Mouse (Mus musculus) midbrain, embryonic 14.5 days (tissue): ENCODE data around the gene Ppp1r1c. TPM values are rescaled to one million over a fixed set of nuclear protein-coding genes. Genes with fewer than 3 reads are reported as not detected.
"Not testable (repeated sequence)": the region's sequence is repeated elsewhere in the genome, so short reads cannot be mapped to it uniquely, and the experiment has no call there.

Experiments used
- ATAC-seq: fragments of 200-750 bp; cut with Nextera tagmentation; 2 replicates; pipeline ENCODE4 v1.8.0; 2017; ENCODE audit warnings: moderate number of reproducible peaks, moderate library complexity; ENCODE audit not compliant: low FRiP score, low TSS enrichment
- DNase-seq: peaks from one replicate; pipeline ENCODE4 v3.0.0-alpha.2; 2015
- H3K27ac ChIP-seq: fragments of 300-500 bp; sonication (generic); replicated peaks from 2 replicates; pipeline ENCODE4 v1.5.1; 2014; ENCODE audit warnings: mild to moderate bottlenecking, low read depth, low read length, moderate library complexity
- H3K27me3 ChIP-seq: fragments of 300-500 bp; sonication (generic); 2 replicates; pipeline ENCODE4 v1.6.1; 2014; ENCODE audit warnings: low read length, control low read depth, mixed read lengths; ENCODE audit not compliant: control insufficient read depth, insufficient read depth
- H3K36me3 ChIP-seq: fragments of 300-500 bp; sonication (generic); 2 replicates; pipeline ENCODE4 v1.6.1; 2014; ENCODE audit warnings: low read length, control low read depth; ENCODE audit not compliant: control insufficient read depth, insufficient read depth
- H3K4me1 ChIP-seq: fragments of 300-500 bp; sonication (generic); 2 replicates; pipeline ENCODE4 v1.6.1; 2014; ENCODE audit warnings: mild to moderate bottlenecking, antibody characterized with exemption, low read length, control low read depth; ENCODE audit not compliant: control insufficient read depth, insufficient read depth
- H3K4me2 ChIP-seq: fragments of 300-500 bp; sonication (generic); 2 replicates; pipeline ENCODE4 v1.6.1; 2014; ENCODE audit warnings: mild to moderate bottlenecking, low read length, moderate library complexity
- H3K4me3 ChIP-seq: fragments of 300-500 bp; sonication (generic); replicated peaks from 2 replicates; pipeline ENCODE4 v1.5.1; 2014; ENCODE audit warnings: low read depth, low read length
- H3K9ac ChIP-seq: fragments of 300-500 bp; sonication (generic); replicated peaks from 2 replicates; pipeline ENCODE4 v1.6.1; 2014; ENCODE audit warnings: mild to moderate bottlenecking, low read length, moderate library complexity
- H3K9me3 ChIP-seq: fragments of 300-500 bp; sonication (generic); 2 replicates; pipeline ENCODE4 v1.6.1; 2016; ENCODE audit warnings: low read length, control low read depth, mixed read lengths; ENCODE audit not compliant: control insufficient read depth
- WGBS: fragments of 180-500 bp; shearing (Covaris S2); extraction: QIAGEN DNeasy Blood & Tissue Kit; methylation state at CpG from one replicate; pipeline ENCODE4 v1.1.7; 2014; 5-methylcytosine and 5-hydroxymethylcytosine counted together
- polyA plus RNA-seq: library from polyadenylated mRNA; unstranded; fragments of >200 nt; fragmentation: Nextera tagmentation; extraction: Ambion mirVana; gene quantifications from 2 replicates; pipeline ENCODE4 v1.2.1, GENCODE M21; 2014

Gene Ppp1r1c
- polyA plus RNA-seq, 1 experiment from 2014 or later = 4.5 TPM

- Histone ChIP-seq H3K27me3 (no peaks in the 10 kb centered on the region), H3K9ac (no peak overlapping the region), H3K27ac (no peak overlapping the region), H3K4me1 (no peaks in the 10 kb centered on the region), H3K4me2 (no peak overlapping the region), H3K4me3 (no peak overlapping the region), H3K36me3 (no peaks in the 10 kb centered on the region), H3K9me3 (no peaks in the 10 kb centered on the region)
- ATAC-seq (no peak), DNase-seq (no peak)
- WGBS = 93% methylated on average over 2 of the region's 2 CpGs
Observed at GRCm38 (mm10) chr2:79793186-79793585, 85.6 kb downstream of the Ppp1r1c start.

- 75% methylated on average over 2 of the region's 2 CpGs for WGBS
- H3K27me3 ChIP-seq = no peaks in the 10 kb centered on the region
- H3K27ac ChIP-seq = no peak overlapping the region
- no peaks in the 10 kb centered on the region for H3K36me3 ChIP-seq
- no peak for DNase-seq
- no peak for ATAC-seq
- no peak overlapping the region for H3K4me3 ChIP-seq
- no peaks in the 10 kb centered on the region for H3K4me1 ChIP-seq
- H3K4me2 ChIP-seq = no peak overlapping the region
- H3K9me3 ChIP-seq = no peaks in the 10 kb centered on the region
- H3K9ac ChIP-seq = no peak overlapping the region
Observed at GRCm38 (mm10) chr2:79797444-79797843, 89.9 kb downstream of the Ppp1r1c start.

GRCm38 (mm10) chr2:79798627-79799026 lies 91.0 kb downstream of the Ppp1r1c start:
- WGBS = 40% methylated on average over 7 of the region's 7 CpGs
- Histone ChIP-seq H3K9me3 (no peaks in the 10 kb centered on the region), H3K27me3 (no peaks in the 10 kb centered on the region), H3K4me2 (no peak overlapping the region), H3K27ac (no peak overlapping the region), H3K9ac (no peak overlapping the region), H3K4me1 (no peaks in the 10 kb centered on the region), H3K36me3 (no peaks in the 10 kb centered on the region), H3K4me3 (no peak overlapping the region)
- DNase-seq = no peak
- ATAC-seq = no peak

GRCm38 (mm10) chr2:79815708-79816484 lies 108.3 kb downstream of the Ppp1r1c start:
- H3K4me3 ChIP-seq = no peak overlapping the region
- H3K9ac ChIP-seq = no peak overlapping the region
- no peaks in the 10 kb centered on the region for H3K4me1 ChIP-seq
- no peaks in the 10 kb centered on the region for H3K9me3 ChIP-seq
- DNase-seq (no peak), ATAC-seq (no peak)
- no peak overlapping the region for H3K27ac ChIP-seq
- WGBS = 79% methylated on average over 3 of the region's 3 CpGs
- no peaks in the 10 kb centered on the region for H3K36me3 ChIP-seq
- no peak overlapping the region for H3K4me2 ChIP-seq
- H3K27me3 ChIP-seq = no peaks in the 10 kb centered on the region

- Histone ChIP-seq H3K36me3 (no peaks in the 10 kb centered on the region), H3K27ac (no peak overlapping the region), H3K9ac (no peak overlapping the region), H3K27me3 (no peaks in the 10 kb centered on the region), H3K4me3 (no peak overlapping the region), H3K4me1 (no peaks in the 10 kb centered on the region), H3K4me2 (no peak overlapping the region), H3K9me3 (no peaks in the 10 kb centered on the region)
- WGBS = 50% methylated on average over 3 of the region's 3 CpGs
- DNase-seq (peak; percentile 16), ATAC-seq (no peak)
Observed at GRCm38 (mm10) chr2:79819543-79819942, 112.0 kb downstream of the Ppp1r1c start.

- Histone ChIP-seq H3K9ac (no peak overlapping the region), H3K9me3 (no peaks in the 10 kb centered on the region), H3K27ac (no peak overlapping the region), H3K36me3 (no peaks in the 10 kb centered on the region), H3K27me3 (no peaks in the 10 kb centered on the region), H3K4me1 (no peaks in the 10 kb centered on the region), H3K4me3 (no peak overlapping the region), H3K4me2 (no peak overlapping the region)
- DNase-seq (no peak), ATAC-seq (no peak)
- 93% methylated on average over 4 of the region's 4 CpGs for WGBS
Observed at GRCm38 (mm10) chr2:79825853-79826252, 118.3 kb downstream of the Ppp1r1c start.

GRCm38 (mm10) chr2:79839090-79839489 lies 131.5 kb downstream of the Ppp1r1c start:
- ATAC-seq = no peak

GRCm38 (mm10) chr2:79839513-79839912 lies 131.9 kb downstream of the Ppp1r1c start:
- ATAC-seq = no peak
- Histone ChIP-seq H3K4me2 (no peak overlapping the region), H3K36me3 (no peaks in the 10 kb centered on the region), H3K4me1 (no peaks in the 10 kb centered on the region), H3K27me3 (no peaks in the 10 kb centered on the region), H3K9me3 (no peaks in the 10 kb centered on the region), H3K4me3 (no peak overlapping the region), H3K27ac (no peak overlapping the region), H3K9ac (no peak overlapping the region)
- DNase-seq = no peak
- WGBS = 83% methylated on average over 5 of the region's 5 CpGs

More at GRCm38 (mm10) chr2:79839090-79839489, 131.5 kb downstream of the Ppp1r1c start:
- Histone ChIP-seq H3K27ac (no peak overlapping the region), H3K4me2 (no peak overlapping the region), H3K4me1 (no peaks in the 10 kb centered on the region), H3K36me3 (no peaks in the 10 kb centered on the region), H3K27me3 (no peaks in the 10 kb centered on the region), H3K9me3 (no peaks in the 10 kb centered on the region), H3K4me3 (no peak overlapping the region), H3K9ac (no peak overlapping the region)
- no peak for DNase-seq
- WGBS = 89% methylated on average over 6 of the region's 6 CpGs

GRCm38 (mm10) chr2:79847396-79847795 lies 139.8 kb downstream of the Ppp1r1c start:
- 87% methylated on average over 13 of the region's 13 CpGs for WGBS
- H3K9me3 ChIP-seq, H3K27ac ChIP-seq, ATAC-seq, H3K4me2 ChIP-seq, H3K4me1 ChIP-seq, H3K36me3 ChIP-seq, DNase-seq, H3K9ac ChIP-seq, H3K27me3 ChIP-seq, H3K4me3 ChIP-seq: not testable (repeated sequence)
